Mouse (Mus musculus) CD4-positive, CD25-positive, alpha-beta regulatory T cell, adult 2 months (primary cell): ENCODE results near the gene Ldb1.

Source experiments
- DNase-seq: peaks from one replicate; pipeline ENCODE4 v3.0.0-alpha.2; 2012; ENCODE audit warnings: low read depth, low spot score

The Ldb1 gene

GRCm38 (mm10) chr19:46044993-46045695, at the start of gene Ldb1:
Ldb1 (minus strand) TSS chr19:46045214.
- DNase-seq = peak; percentile 88

GRCm38 (mm10) chr19:46094144-46094543, 49.1 kb upstream of the Ldb1 start:
- DNase-seq = no peak

GRCm38 (mm10) chr19:46091641-46092040, 46.6 kb upstream of the Ldb1 start:
- no peak for DNase-seq

- no peak for DNase-seq
Observed at GRCm38 (mm10) chr19:46087871-46088270, 42.9 kb upstream of the Ldb1 start.

GRCm38 (mm10) chr19:46086337-46086736, 41.3 kb upstream of the Ldb1 start:
- DNase-seq = peak; percentile 86

- no peak for DNase-seq
Observed at GRCm38 (mm10) chr19:46085185-46085584, 40.2 kb upstream of the Ldb1 start.

- no peak for DNase-seq
Observed at GRCm38 (mm10) chr19:46078535-46078934, 33.5 kb upstream of the Ldb1 start.

GRCm38 (mm10) chr19:46075616-46076607, 30.9 kb upstream of the Ldb1 start, which contains the start of gene Nolc1:
Nolc1 (plus strand) TSS chr19:46075863.
- DNase-seq = peak; percentile 100

- no peak for DNase-seq
Observed at GRCm38 (mm10) chr19:46074266-46074665, 29.3 kb upstream of the Ldb1 start.

- no peak for DNase-seq
Observed at GRCm38 (mm10) chr19:46073285-46073684, 28.3 kb upstream of the Ldb1 start.

GRCm38 (mm10) chr19:46068054-46068453, 23.0 kb upstream of the Ldb1 start:
- DNase-seq = no peak

GRCm38 (mm10) chr19:46060845-46061244, 15.8 kb upstream of the Ldb1 start:
- DNase-seq = no peak

GRCm38 (mm10) chr19:46058466-46058865, 13.5 kb upstream of the Ldb1 start:
- DNase-seq = no peak

- peak; percentile 72 for DNase-seq
Observed at GRCm38 (mm10) chr19:46056947-46057607, 12.1 kb upstream of the Ldb1 start.

GRCm38 (mm10) chr19:46056388-46056946, 11.5 kb upstream of the Ldb1 start:
- DNase-seq = peak; percentile 95

GRCm38 (mm10) chr19:46055752-46056387, 10.9 kb upstream of the Ldb1 start:
- no peak for DNase-seq

GRCm38 (mm10) chr19:46050462-46050861, 5.4 kb upstream of the Ldb1 start:
- DNase-seq = peak; percentile 47

- DNase-seq = no peak
Observed at GRCm38 (mm10) chr19:46049129-46049528, 4.1 kb upstream of the Ldb1 start.

- DNase-seq = no peak
Observed at GRCm38 (mm10) chr19:46047426-46047825, 2.4 kb upstream of the Ldb1 start.

GRCm38 (mm10) chr19:46046621-46047025, 1.6 kb upstream of the Ldb1 start:
- DNase-seq = no peak

GRCm38 (mm10) chr19:46045696-46046311, 790 bp upstream of the Ldb1 start:
- peak; percentile 51 for DNase-seq
